Comparison of ENCODE assay signal across 9 mouse cellular contexts in the genomic region with DNA sequence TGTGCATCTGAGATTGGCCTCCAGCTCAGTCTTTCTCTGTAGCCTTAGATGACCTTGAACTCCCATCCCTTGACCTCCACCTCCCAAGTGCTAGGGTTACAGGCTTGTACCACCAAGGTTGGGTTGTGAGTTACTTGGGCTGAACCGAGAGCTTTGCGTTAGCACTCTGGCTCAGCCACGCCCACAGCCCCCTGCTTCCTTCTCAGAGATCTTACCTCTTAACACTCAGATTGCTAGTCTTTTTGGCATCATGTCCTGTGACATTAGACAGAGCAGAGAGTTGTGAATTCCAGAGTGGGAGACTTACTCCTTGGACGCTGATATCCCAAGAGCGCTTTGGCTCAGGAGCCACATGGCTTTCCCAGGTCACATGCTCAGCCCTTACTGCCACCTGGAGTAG. TPM values are rescaled to one million over a fixed set of nuclear protein-coding genes. Genes with fewer than 3 reads are reported as not detected.
A peak's percentile ranks its signal among the peaks of the same experiment; 100 is the strongest.
DNase-seq lines count a peak whose midpoint lies in the region; ATAC-seq and TF ChIP-seq lines count a peak whose summit lies in the region.
"Had no signal": no experiment of that assay in that cellular context is flagged by ENCODE, and none has a peak within 500 bp of the region (broad histone marks: within the 10 kb centered on the region; RNA-seq: fewer than 3 reads in every experiment).

No protein-coding gene starts in this region.

- no peak for TF ChIP-seq CTCF in heart, postnatal 0 days (IDR thresholded peaks at IDR 0.05; ENCODE audit: low read depth)

- TF ChIP-seq EP300 in heart, postnatal 0 days (IDR thresholded peaks at IDR 0.05; ENCODE audit: low read depth): no peak

- intact Hi-C loops in left cerebral cortex, postnatal 14 days (cut with DNase I): no loop called here

- peak overlapping the region; percentile 81 to 82 for H3K27ac ChIP-seq in heart, embryonic 14.5 days (replicated peaks in 1 of 2; ENCODE audit: control insufficient read depth in 1 of 2, insufficient read depth in 1 of 2, low read depth in 2 of 2, low read length in 2 of 2)
- peak overlapping the region; percentile 89 for H3K27ac ChIP-seq in heart, postnatal 0 days (ENCODE audit: low read depth)
- H3K27ac ChIP-seq in midbrain, embryonic 11.5 days (ENCODE audit: low read depth, low read length): no peak overlapping the region

- no peak for DNase-seq in heart, postnatal 4 days
- DNase-seq in R1 (ENCODE audit: low read depth, low spot score): peak; percentile 21
- DNase-seq in heart, postnatal 0 days (ENCODE audit: low spot score): no peak
- no peak for DNase-seq in midbrain, embryonic 11.5 days (ENCODE audit: low spot score, missing footprints)
- no peak for DNase-seq in thymus, postnatal 0 days (ENCODE audit: low spot score)
- DNase-seq in left cerebral cortex, postnatal 14 days (ENCODE audit: low spot score in 2 of 2): no peak
- no peak for DNase-seq in embryo, embryonic 10 days (ENCODE audit: low spot score)

- H3K4me3 ChIP-seq in heart, embryonic 14.5 days (ENCODE audit: control insufficient read depth in 1 of 2, insufficient read depth in 1 of 2, low read depth in 1 of 2, low read length in 2 of 2): peak overlapping the region; percentile 71 to 92; a peak in 2 of 4 replicates
- H3K4me3 ChIP-seq in heart, postnatal 0 days (ENCODE audit: low read depth, low read length): peak overlapping the region; percentile 75
- no peak overlapping the region for H3K4me3 ChIP-seq in midbrain, embryonic 11.5 days (ENCODE audit: low read depth, low read length)

- peak overlapping the region; percentile 86 for H3K4me2 ChIP-seq in heart, embryonic 14.5 days (ENCODE audit: low read length)
- peak overlapping the region; percentile 78 for H3K4me2 ChIP-seq in heart, postnatal 0 days (ENCODE audit: low read depth, low read length)
- peak overlapping the region; percentile 73; the same call in 1 of the 2 replicates for H3K4me2 ChIP-seq in midbrain, embryonic 11.5 days

- peaks cover 17 to 21% of the 10 kb centered on the region in 2 experiments for H3K4me1 ChIP-seq in heart, embryonic 14.5 days (ENCODE audit: control insufficient read depth in 2 of 2, insufficient read depth in 2 of 2, low read length in 2 of 2)
- H3K4me1 ChIP-seq in heart, postnatal 0 days (ENCODE audit: control insufficient read depth, insufficient read depth): peaks cover 26% of the 10 kb centered on the region
- peaks cover 15% of the 10 kb centered on the region for H3K4me1 ChIP-seq in midbrain, embryonic 11.5 days (ENCODE audit: control insufficient read depth, insufficient read depth, low read length)

- peaks cover 26% of the 10 kb centered on the region for H3K36me3 ChIP-seq in heart, embryonic 14.5 days (ENCODE audit: control insufficient read depth, insufficient read depth, low read length)
- peaks cover 23% of the 10 kb centered on the region for H3K36me3 ChIP-seq in heart, postnatal 0 days (replicated peaks; ENCODE audit: control insufficient read depth, insufficient read depth, low read length)
- H3K36me3 ChIP-seq in midbrain, embryonic 11.5 days (ENCODE audit: control insufficient read depth, insufficient read depth, low read length): peaks cover 4% of the 10 kb centered on the region

- WGBS in heart, embryonic 14.5 days: 27% methylated on average over 5 of the region's 5 CpGs
- 23% methylated on average over 5 of the region's 5 CpGs for WGBS in heart, postnatal 0 days
- whole genome bisulfite sequencing in midbrain, embryonic 11.5 days: 70% methylated on average over 5 of the region's 5 CpGs

- ATAC-seq in heart, embryonic 14.5 days (ENCODE audit: insufficient number of reproducible peaks, insufficient read depth, low FRiP score, low read depth): no peak
- ATAC-seq in heart, postnatal 0 days (ENCODE audit: insufficient read depth, low read depth): no peak
- no peak for ATAC-seq in midbrain, embryonic 11.5 days (ENCODE audit: low FRiP score)

- no peaks in the 10 kb centered on the region for H3K27me3 ChIP-seq in heart, embryonic 14.5 days (ENCODE audit: control insufficient read depth, insufficient read depth, low read length)
- no peaks in the 10 kb centered on the region for H3K27me3 ChIP-seq in heart, postnatal 0 days (ENCODE audit: control insufficient read depth, insufficient read depth, low read length)
- H3K27me3 ChIP-seq in midbrain, embryonic 11.5 days (ENCODE audit: control insufficient read depth, insufficient read depth, low read length): no peaks in the 10 kb centered on the region

- no peaks in the 10 kb centered on the region for H3K9me3 ChIP-seq in heart, embryonic 14.5 days (ENCODE audit: control insufficient read depth, low read length)
- H3K9me3 ChIP-seq in heart, postnatal 0 days (replicated peaks; ENCODE audit: control insufficient read depth, low read length): no peaks in the 10 kb centered on the region
- H3K9me3 ChIP-seq in midbrain, embryonic 11.5 days (ENCODE audit: control insufficient read depth, low read length): no peaks in the 10 kb centered on the region

- peak overlapping the region; percentile 89 for H3K9ac ChIP-seq in heart, embryonic 14.5 days (ENCODE audit: low read length)
- 0 out of 2 replicates have a peak overlapping the region, but pooled peaks have one; percentile 74 for H3K9ac ChIP-seq in heart, postnatal 0 days (replicated peaks; ENCODE audit: low read depth, low read length)
- H3K9ac ChIP-seq in midbrain, embryonic 11.5 days (ENCODE audit: low read length): no peak overlapping the region

RNA-seq across cellular contexts. Expression of gene Smim11, which starts 1.4 kb away (rescaled TPM):
- polyA plus RNA-seq in heart, embryonic 14.5 days (2014; fragmentation: Nextera tagmentation; extraction: Ambion mirVana): 129 and 132 TPM in 2 replicates
- total RNA-seq in heart, postnatal 4 days (2021): 10 to 100 TPM; 43.6 to 44.9 TPM
- 12.3 and 17.5 TPM in 2 replicates for total RNA-seq in heart, postnatal 0 days (2014; rRNA removed; ENCODE audit: low replicate concordance)
- polyA plus RNA-seq in heart, postnatal 0 days (2015; fragmentation: Nextera tagmentation; extraction: Ambion mirVana): 165 and 187 TPM in 2 replicates
- polyA plus RNA-seq in midbrain, embryonic 11.5 days (2014; fragmentation: Nextera tagmentation; extraction: Ambion mirVana): 137 and 143 TPM in 2 replicates
- 157 and 168 TPM in 2 replicates for polyA plus RNA-seq in thymus, postnatal 0 days (2015; fragmentation: Nextera tagmentation; extraction: Ambion mirVana)
- 10 to 100 TPM; 13.4 to 15.3 TPM for total RNA-seq in left cerebral cortex, postnatal 14 days (2021)

RNA-seq across cellular contexts. Expression of gene Kcne2, which starts 10.3 kb away (rescaled TPM):
- polyA plus RNA-seq in heart, embryonic 14.5 days (2014; fragmentation: Nextera tagmentation; extraction: Ambion mirVana): 0.59 and 1.1 TPM in 2 replicates
- under 1 TPM; 0.25 to 0.43 TPM for total RNA-seq in heart, postnatal 4 days (2021)
- 1.6 and 3.7 TPM in 2 replicates for total RNA-seq in heart, postnatal 0 days (2014; rRNA removed; ENCODE audit: low replicate concordance)
- 1.5 and 1.8 TPM in 2 replicates for polyA plus RNA-seq in heart, postnatal 0 days (2015; fragmentation: Nextera tagmentation; extraction: Ambion mirVana)
- polyA plus RNA-seq in midbrain, embryonic 11.5 days (2014; fragmentation: Nextera tagmentation; extraction: Ambion mirVana): 0.12 and 0.14 TPM in 2 replicates
- 0.13 TPM in 1 of 2 replicates, not detected in the other for polyA plus RNA-seq in thymus, postnatal 0 days (2015; fragmentation: Nextera tagmentation; extraction: Ambion mirVana)
- total RNA-seq in left cerebral cortex, postnatal 14 days (2021): under 1 TPM; 0.42 to 0.66 TPM
- total RNA-seq: neutrophil, adult 5-6 weeks had no signal

RNA-seq across cellular contexts. Expression of gene Fam243, which starts 18.7 kb away (rescaled TPM):
- polyA plus RNA-seq in heart, embryonic 14.5 days (2014; fragmentation: Nextera tagmentation; extraction: Ambion mirVana): not detected in 2 replicates
- total RNA-seq in heart, postnatal 4 days (2021): 1 to 10 TPM in 1 of 2 experiments, under 1 TPM in 1; 0.68 to 1.0 TPM
- total RNA-seq in heart, postnatal 0 days (2014; rRNA removed; ENCODE audit: low replicate concordance): not detected in 2 replicates
- polyA plus RNA-seq in heart, postnatal 0 days (2015; fragmentation: Nextera tagmentation; extraction: Ambion mirVana): 0.05 TPM in 1 of 2 replicates, not detected in the other
- 0.08 TPM in 1 of 2 replicates, not detected in the other for polyA plus RNA-seq in midbrain, embryonic 11.5 days (2014; fragmentation: Nextera tagmentation; extraction: Ambion mirVana)
- 0.05 TPM in 1 of 2 replicates, not detected in the other for polyA plus RNA-seq in thymus, postnatal 0 days (2015; fragmentation: Nextera tagmentation; extraction: Ambion mirVana)
- total RNA-seq in left cerebral cortex, postnatal 14 days (2021): not detected
- total RNA-seq: neutrophil, adult 5-6 weeks had no signal

RNA-seq across cellular contexts. Expression of gene Kcne1, which starts 56.8 kb away (rescaled TPM):
- 192 and 199 TPM in 2 replicates for polyA plus RNA-seq in heart, embryonic 14.5 days (2014; fragmentation: Nextera tagmentation; extraction: Ambion mirVana)
- 100 to 1,000 TPM; 317 to 359 TPM for total RNA-seq in heart, postnatal 4 days (2021)
- total RNA-seq in heart, postnatal 0 days (2014; rRNA removed; ENCODE audit: low replicate concordance): 182 and 283 TPM in 2 replicates
- polyA plus RNA-seq in heart, postnatal 0 days (2015; fragmentation: Nextera tagmentation; extraction: Ambion mirVana): 324 and 415 TPM in 2 replicates
- 0.16 TPM in 1 of 2 replicates, not detected in the other for polyA plus RNA-seq in midbrain, embryonic 11.5 days (2014; fragmentation: Nextera tagmentation; extraction: Ambion mirVana)
- polyA plus RNA-seq in thymus, postnatal 0 days (2015; fragmentation: Nextera tagmentation; extraction: Ambion mirVana): 0.08 TPM in 2 replicates
- not detected for total RNA-seq in left cerebral cortex, postnatal 14 days (2021)
- total RNA-seq: neutrophil, adult 5-6 weeks had no signal
